Mouse (Mus musculus) heart, postnatal 25 days (tissue): ENCODE data around the gene Bnc1. TPM values are rescaled to one million over a fixed set of nuclear protein-coding genes. Genes with fewer than 3 reads are reported as not detected.
A peak's percentile ranks its signal among the peaks of the same experiment; 100 is the strongest.

Experiments used
- DNase-seq: peaks from one replicate; pipeline ENCODE4 v3.0.0; 2022; ENCODE audit warnings: low spot score
- intact Hi-C: fragments of 180-260 bp; cut with DNase I; formaldehyde crosslinking; loops from one replicate; pipeline ENCODE4 v1.15.1; 2025
- total RNA-seq, 2 experiments: library from RNA; stranded (reverse); gene quantifications; 2 replicates each; pipeline ENCODE4 v1.2.3; 2021

Bnc1 gene
- total RNA-seq, 2 experiments from 2014 or later = 1.7 to 2.3 TPM

GRCm38 (mm10) chr7:81978304-81978703 is 13.8 kb downstream of the Bnc1 start:
- intact Hi-C loops = no loop called here
- no peak for DNase-seq

DNA sequence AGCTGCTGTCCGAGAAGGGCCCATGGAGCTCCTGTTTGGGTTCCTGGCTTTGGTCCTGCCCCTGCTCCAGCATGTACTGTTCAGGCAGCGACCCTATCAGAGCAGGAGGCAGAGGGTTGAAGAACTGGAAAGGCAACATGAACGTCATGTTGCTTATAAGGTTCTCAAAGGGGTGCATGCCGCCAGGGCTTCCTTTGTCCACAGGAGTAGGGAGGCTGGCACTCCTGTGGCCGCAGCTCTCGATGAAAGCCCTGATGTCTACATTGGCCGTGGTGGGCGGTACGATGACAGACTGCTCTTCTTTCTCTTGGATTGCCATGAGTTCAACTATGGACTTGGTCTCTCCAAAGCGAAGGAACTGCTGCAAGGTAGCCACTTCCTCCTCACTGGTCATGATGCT is 17.5 kb downstream of the Bnc1 start:
- DNase-seq = no peak

DNA sequence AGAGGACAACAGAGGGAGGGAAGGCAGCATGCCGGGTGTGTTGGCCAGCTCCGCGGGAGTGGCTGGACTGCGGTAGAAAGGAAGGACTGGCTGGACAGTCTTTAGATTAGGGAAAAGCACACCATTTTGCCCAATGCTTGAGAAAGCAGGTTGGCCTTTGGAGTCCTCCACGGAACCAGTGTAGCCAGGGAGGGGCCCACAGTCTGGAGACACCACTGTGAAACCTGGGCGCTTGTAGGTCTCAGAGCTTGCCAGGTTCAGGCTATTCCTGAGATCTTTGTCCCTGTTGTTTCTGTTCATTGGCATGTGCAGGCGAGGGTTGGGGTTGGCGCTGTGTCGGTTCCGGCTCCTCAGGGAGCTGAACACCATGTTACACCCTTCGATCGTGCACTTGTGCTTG is 18.2 kb downstream of the Bnc1 start:
- intact Hi-C loops = no loop called here
- DNase-seq = no peak

More for the DNA sequence above, 17.5 kb downstream of the Bnc1 start:
- intact Hi-C loops = no loop called here

DNA sequence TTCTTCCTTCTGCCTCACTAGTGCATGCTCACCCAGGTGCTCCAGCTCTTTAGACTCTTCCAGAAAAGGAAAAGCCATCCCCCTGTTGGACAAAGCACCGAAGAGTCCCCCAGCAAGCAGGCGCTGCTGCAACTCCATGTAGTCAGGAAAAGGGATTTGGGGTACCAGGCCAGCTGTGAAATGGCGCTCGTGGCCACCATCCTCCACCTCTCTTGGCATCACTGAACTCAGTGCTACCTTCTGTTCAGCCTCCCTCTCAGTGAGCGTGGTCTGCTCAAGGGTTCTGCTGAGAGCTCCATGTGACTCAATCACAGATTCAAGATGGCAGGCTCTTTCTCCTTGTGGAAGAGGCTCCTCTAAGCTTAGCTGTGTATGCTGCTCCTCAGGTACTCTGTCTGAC is 18.8 kb downstream of the Bnc1 start:
- no peak for DNase-seq

DNA sequence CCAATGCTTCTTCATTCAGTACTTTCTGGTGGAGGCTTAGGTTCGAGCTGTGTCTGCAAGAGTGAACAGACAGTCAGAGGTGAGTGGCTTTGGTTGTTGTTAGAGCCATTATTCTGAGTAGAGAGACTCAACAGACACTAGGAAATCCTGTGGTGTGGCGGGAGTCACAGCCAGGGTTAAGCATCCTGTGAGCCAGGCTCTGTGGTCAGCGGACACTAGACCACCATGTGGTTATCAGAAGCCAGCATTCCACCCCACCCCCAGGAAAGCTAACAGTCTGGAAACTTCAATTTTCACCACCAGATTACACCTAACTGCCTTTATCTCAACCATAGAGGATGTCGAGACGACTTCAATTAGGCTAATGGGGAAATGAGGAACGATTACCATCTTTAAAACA is 23.1 kb downstream of the Bnc1 start:
- intact Hi-C loops = no loop called here
- no peak for DNase-seq

More for the DNA sequence above, 18.8 kb downstream of the Bnc1 start:
- intact Hi-C loops = no loop called here

DNA sequence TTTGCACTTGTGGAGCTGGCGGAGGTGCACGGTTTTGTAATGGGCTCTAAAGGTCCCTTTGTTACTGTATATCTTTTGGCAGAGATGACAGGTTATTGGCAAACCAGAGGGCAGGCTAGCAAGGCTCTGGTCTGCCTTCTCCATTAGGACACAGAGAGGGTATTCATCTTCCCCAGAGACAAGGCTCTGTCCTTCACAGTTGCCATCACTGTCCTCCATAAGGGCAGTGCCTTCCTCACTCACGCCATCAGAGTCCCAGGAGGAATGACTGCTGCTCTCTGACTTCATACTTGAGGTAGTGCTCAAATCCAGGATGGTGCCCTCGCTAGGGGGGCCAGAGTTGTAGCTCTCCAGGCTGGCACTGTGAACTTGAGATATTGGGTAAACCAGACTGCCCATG is 23.6 kb downstream of the Bnc1 start:
- no peak for DNase-seq
- intact Hi-C loops = no loop called here

DNA sequence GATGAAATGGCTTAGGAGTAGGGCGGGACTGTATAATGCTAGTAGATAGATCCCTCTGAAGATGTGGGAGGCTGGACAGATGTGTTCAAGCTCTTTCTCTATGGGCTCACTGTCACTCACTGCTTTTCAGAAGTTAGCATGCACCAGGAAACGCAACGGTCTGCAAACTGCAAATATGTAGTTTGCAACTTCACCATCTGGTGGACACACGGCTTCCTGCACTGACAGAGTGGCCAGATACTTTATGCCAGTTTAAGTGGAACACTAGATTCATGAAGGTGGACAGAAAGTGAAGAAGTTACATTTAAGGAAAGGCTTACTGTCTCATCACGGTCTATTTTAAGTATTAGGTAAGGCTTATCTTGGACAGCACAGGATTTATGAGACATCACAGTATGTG is 25.9 kb downstream of the Bnc1 start:
- intact Hi-C loops = no loop called here
- no peak for DNase-seq

GRCm38 (mm10) chr7:81959704-81960103 is 32.4 kb downstream of the Bnc1 start:
- DNase-seq = no peak
- intact Hi-C loops = loop anchor here (2.0 kb wide), 3 partner anchors 159 to 313 kb away; no protein-coding TSS in a partner anchor

DNA sequence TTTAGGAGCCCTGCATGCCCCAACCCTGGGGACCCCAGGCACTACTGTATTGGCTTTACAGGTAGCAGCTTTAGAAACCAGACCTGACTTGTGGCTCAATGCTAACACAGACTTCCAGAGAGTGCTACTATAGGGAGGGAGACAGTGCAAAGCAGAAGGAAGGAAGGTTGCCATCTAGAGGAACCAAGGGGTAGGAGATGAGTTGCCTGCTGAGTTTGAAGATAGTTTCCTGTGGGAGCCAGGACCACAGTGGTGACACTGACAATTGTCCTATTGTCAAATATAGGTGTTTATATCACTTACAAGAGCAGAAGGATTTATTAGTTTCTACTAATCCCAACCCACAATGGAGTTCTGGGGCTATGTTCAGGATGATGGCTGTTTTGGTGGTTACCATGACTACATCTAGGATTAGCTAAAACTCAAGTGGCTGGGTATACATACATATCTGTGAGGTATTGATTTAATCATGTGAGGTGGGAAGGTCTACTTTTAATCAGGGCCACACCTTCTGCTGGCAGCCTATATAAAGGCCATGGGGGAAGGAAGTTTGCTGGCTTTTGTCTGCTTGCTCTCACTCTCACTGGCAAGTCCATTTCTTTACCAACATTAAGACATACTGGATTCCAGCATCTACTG is 37.8 kb downstream of the Bnc1 start:
- no peak for DNase-seq
- intact Hi-C loops = loop anchor here (1.0 kb wide), 1 partner anchor 164 kb away; no protein-coding TSS in a partner anchor

DNA sequence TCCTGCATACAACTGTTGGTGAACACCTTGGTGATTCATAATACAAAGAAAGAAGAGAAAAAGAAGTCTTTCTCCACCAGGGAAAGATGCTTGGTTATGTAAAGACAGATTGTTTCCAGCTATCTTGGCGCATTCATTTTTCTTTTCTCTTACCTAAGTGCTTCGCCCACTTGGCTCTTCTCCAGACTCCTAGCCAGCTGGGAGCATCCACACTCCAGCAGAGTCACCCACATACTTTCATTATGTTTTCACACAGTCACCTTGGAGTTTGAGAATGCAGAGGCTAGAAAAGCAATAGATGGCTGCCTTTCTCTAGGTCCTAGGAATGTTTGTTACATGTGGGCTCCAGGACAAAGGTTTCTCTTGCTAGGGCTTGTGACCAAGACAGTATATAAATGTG is 41.6 kb downstream of the Bnc1 start:
- intact Hi-C loops = no loop called here
- DNase-seq = no peak

- intact Hi-C loops = no loop called here
- DNase-seq = no peak
Observed at GRCm38 (mm10) chr7:81945398-81945797, 46.7 kb downstream of the Bnc1 start.

DNA sequence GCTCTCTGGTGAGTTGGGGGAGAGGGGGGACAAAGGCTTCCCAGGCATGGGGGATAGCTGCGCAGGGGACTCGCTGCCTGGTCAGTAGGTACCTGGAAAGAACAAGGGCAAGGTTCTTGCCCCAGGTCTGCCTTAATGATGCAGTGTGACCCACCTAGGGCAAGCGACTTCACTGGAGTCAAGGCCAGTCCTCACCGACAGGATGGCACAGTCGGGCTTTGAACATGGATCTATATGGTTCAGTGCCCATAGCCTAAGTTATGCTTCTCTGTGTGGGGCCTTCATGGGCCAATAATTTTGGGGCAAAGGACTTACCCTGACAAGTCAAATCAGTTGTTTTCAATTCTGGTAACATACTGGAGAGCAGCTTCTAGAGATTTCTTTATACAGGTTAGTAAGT is 57.3 kb downstream of the Bnc1 start:
- intact Hi-C loops = loop anchor here (2.0 to 5.0 kb wide), 2 partner anchors 106 to 148 kb away; partner anchors contain the start of genes 3110040N11Rik and Btbd1

DNA sequence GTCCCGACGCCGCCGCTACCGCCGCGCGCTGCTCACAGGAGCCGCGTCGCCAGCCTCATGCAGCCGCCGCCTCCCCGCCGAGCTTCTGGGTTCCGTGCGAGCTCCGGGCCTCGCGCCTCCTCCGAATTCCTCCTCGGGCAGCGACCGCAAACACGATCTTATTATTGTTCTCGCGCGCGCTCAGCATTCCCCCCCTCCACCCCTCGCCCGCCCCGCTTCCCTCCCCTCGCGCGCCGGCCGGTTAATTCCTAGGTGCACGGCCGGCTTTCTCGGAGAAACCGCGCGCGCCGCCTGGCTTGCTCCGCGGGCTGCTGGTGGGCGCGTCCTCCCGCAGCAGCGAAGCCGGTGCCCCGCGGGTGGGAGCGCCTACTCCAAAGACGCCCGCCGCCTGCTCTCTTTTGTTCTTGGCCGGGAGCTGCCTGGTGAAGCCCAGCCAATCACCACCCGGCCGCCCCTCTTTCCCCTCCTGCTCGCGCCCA is 57.8 kb downstream of the Bnc1 start, which contains the start of gene Hdgfl3:
TSS of gene Hdgfl3 (minus strand) at position 207 of the 479 bp plus-strand sequence.
- peak; percentile 70 for DNase-seq
- intact Hi-C loops = loop anchor here (2.0 to 5.0 kb wide), 2 partner anchors 106 to 147 kb away; partner anchors contain the start of genes 3110040N11Rik and Btbd1

More for the DNA sequence above, 57.3 kb downstream of the Bnc1 start:
- DNase-seq = no peak

DNA sequence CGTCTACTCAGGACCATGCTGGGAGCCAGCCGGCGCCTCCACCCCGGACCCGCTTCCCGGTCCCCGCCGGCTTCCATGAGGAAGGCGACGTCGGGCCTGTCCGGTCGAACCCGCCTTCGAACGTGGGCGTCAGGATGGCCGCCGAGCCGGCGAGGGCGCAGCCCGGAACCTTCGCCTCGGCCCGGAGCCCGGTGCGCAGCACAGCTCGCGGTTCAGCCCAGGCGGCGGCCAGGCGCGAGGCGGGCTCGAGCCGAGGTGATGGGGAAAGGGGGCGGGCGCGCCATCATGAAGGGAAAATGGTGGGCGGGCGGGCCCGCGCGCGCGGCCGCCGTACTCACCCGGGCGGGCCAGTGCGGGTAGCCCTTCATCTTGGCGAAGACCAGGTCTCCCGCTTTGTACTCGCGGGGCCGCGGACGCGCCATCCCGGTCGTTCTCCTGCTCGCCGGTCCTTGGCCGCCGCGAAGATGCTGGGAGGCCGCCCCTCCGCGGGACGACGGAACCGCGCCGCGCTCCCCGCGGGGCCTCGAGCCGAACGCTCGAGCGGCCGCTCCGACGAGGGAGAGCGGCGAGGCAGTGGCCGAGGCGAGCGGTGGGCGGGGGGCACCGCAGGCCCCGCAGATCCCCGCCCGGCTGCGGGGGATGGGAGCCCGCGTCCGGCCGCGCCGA is 58.4 kb downstream of the Bnc1 start:
- intact Hi-C loops = loop anchor here (2.0 to 5.0 kb wide), 2 partner anchors 105 to 146 kb away; partner anchors contain the start of genes 3110040N11Rik and Btbd1
- DNase-seq = peak; percentile 42

GRCm38 (mm10) chr7:81933061-81933600 is 59.0 kb downstream of the Bnc1 start:
- intact Hi-C loops = loop anchor here (5.0 kb wide), 1 partner anchor 146 kb away; the partner anchor contains the start of gene 3110040N11Rik
- DNase-seq = no peak

DNA sequence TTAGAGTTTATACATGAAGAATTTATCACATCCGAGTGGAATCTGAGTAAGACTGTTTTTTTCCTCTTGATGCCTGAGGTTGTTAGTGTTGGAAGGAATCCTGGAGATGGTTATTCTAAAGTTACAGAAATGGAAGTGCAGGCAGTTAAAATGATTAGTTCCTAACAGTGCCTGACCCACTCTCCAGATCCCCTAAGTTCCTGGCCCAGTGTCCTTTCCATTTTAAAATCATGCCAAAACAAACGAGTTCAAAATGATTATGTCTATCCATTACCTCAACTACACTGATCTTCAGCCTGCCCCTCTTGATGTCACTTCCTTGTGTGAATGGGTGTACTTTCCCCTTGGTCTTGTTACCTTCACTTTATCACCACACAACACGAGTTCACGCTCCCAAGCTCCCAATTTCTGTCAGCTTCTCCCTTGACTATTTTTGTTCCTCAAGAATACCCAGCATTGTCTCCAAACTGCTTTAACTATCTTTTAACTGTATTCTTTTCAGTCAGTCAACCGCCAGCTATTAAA is 59.5 kb downstream of the Bnc1 start:
- no peak for DNase-seq
- intact Hi-C loops = loop anchor here (5.0 kb wide), 1 partner anchor 145 kb away; the partner anchor contains the start of gene 3110040N11Rik

DNA sequence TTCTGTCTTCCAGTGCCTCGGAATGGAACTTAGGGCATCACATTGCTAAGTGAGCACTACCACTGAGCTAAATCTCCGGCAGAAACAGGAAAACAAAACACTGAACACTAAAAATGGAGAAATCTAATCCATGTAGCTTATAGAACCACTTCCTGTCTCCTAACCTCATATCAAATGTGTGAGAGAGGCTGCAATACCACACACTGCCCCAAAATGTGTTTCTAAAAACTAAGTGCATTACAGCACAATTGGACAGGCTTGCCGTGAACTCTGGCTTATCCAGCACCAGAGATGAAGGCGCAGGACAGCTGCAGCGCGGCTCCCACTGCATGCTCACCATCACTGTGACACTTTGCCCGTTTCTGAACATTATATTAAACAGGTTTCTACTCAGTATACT is 63.1 kb downstream of the Bnc1 start:
- no peak for DNase-seq
- intact Hi-C loops = no loop called here

DNA sequence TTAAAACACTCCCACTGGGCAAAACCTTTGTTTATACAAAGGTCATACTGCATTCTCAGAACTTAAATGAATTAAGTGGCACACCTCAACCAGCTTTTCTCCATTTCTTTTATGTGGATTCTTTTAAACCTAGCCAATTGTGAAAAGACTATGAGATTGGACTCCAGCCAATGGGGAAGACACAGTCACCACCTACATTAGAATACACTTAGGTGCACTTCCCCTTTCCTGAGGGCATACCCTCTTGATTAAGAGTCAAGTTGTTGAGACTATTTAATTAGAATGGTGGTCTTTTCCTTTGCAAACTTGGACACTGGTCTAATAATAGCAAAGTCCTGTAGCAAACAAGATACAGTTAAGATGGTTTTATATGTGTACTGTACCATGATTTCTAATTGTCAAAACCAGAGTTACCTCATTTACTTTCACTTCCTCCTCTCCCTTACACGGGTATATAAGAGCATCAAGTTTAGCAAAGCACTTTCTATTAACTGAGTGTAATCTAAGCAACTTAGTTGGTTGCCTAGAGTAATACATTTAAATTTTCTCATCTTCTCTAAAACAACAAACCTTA is 70.6 kb downstream of the Bnc1 start:
- intact Hi-C loops = no loop called here
- no peak for DNase-seq

DNA sequence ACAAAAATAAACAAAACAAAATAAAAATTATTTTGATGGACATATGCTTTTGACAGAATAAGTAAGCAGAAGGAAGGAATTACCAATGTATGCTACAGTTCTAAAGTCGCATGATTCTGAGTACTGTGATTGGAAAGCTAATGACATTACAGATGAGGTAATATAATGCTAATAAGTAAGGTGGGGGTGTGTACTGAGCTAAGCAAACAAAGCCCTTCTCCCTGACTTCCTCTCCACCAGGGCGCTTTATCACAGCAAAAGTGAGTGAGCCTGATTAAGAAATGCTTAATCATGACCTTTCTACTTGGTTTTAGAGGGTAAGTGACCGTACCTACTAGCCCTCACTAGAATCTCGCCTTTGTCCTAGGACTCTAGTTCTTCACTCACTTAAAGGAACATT is 71.8 kb downstream of the Bnc1 start:
- intact Hi-C loops = no loop called here
- no peak for DNase-seq

DNA sequence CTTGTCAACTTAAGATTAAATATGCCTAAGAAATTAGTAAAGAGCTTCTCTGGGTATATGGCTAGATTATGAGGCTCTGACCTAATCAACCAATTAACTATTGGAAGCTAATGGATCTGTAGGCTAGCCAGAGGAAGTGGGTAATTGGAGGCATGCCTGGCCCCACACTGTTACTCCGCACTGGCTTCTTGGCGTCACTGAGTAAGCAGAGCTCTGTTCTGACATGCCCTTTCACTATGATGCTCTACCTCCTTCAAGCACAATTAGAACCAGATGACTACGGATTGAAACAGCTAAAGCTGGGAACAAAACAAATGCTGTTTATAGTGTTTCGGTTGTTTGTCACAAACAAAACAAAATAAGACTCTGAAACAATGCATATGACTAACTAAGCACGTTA is 73.8 kb downstream of the Bnc1 start:
- intact Hi-C loops = no loop called here

More for the DNA sequence above, 73.8 kb downstream of the Bnc1 start:
- no peak for DNase-seq
